Mouse (Mus musculus) ovary, adult 10 weeks (tissue): ENCODE data around the gene Aox2. TPM values are rescaled to one million over a fixed set of nuclear protein-coding genes. Genes with fewer than 3 reads are reported as not detected.

Experiments
- polyA plus RNA-seq: library from polyadenylated mRNA; stranded (reverse); fragments of 350-450 nt; fragmentation: Illumina TruSeq; extraction: RNeasy Lipid Tissue Mini Kit (QIAGEN cat#74804); gene quantifications from one replicate; pipeline ENCODE4 v1.2.3, GENCODE M21; 2014

Gene Aox2
- polyA plus RNA-seq = 0.94 TPM

DNA sequence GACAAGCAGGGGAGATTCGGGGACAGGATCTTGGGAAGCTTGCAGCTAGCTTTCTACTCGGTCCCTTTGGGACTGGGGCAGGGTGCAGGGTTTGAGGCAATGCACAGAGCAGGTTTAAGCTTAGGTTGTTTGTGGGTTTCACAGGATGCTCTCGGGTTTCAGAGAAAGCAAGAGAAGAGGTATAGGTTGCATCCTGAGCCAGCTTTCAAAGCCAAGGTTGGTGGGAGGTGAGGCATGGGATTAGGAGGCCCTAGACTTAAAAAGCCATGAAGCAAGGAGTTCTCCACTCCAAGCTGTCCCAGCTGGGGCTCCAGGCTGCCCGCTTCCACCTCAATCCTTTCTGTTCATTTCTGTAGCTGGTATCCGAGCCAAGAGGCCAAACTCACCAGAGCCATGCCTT, at the start of gene Aox2:
Gene Aox2 (plus strand): TSS at position 301 of the 400 bp plus-strand sequence.

DNA sequence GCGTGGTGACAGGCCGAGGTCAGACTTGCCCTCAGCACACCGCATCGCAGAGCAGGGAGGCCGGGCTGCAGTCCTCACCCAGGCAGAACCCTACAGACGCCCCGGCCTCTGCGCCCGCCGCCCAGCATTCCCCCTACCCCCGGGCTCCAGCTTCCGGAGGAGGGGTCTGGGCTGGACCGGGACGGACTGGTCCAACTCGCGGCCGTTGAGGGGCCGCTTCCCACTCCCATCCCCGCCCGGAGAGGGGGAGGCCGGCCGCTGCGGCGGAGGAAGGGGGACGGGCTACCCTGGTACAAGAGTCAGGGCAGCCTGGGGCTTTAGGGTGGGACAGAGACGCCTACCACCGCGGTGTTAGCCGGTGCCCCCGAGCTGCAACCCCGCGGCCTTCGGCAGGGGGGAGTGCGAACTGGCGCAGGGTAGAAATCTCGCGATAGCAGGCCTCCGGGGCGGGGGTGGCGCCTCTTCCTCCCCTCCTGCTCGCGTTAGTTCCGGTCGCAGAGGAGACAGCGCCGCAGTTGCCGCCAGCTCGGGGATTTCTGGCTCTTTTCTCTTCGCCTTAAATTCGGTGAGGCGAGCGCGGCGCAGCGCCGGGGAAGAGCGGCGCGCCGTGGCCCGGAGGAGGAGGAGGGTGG, 114.6 kb downstream of the Aox2 start, which contains the start of gene Bzw1:
Gene Bzw1 (plus strand): TSS at position 247 of the 632 bp plus-strand sequence.

DNA sequence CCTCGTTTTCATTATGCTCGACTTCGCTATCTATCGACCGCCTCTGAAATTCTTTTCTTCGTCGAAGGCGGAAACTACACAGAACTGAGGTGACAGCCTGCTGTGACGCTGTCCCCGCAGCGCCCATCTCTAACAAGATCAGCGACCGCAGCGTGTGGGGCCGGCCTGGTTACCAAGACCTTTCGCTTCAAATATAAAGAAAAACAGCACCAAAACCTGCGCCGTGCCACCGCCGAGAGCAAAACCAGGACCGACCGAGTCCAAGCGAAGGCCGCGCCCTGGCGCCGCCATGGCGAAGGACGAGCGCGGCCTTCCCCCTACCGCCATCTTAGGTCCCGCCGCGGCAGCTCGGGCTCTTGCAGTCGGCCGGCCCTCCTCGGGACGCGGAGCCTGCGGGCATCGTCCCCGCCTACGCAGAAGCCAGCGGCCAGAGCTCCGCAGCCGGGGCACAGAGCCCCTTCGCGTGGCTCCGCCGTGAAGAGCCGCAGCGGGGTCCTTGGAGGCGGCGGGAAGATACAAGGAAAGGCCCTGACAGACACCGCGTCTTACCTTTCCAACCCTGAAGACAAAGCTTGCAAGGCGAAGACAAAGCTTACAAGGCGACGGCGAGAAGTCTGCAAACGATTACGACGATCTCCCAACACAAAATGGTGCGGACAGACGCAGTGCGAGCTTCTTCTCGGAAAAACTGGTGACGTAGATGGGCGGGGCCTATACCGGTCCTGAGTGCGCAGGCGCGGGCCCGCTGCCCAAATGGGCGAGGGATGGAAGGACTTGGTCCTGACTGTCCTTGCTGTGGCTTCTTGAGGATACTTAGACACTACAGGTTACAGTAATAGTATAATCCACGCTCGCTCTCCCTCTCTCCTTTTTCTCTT, 145.5 kb downstream of the Aox2 start, which contains the start of gene Clk1:
Gene Clk1 (minus strand): TSS at position 696 of the 878 bp plus-strand sequence.

Other genes with a start within 250 kb of the Aox2 start
- 8.1 TPM for gene Aox1, start 248.4 kb upstream of the Aox2 start, polyA plus RNA-seq
- gene Aox3, start 165.2 kb upstream of the Aox2 start, polyA plus RNA-seq = 14.8 TPM
- 1.7 TPM for gene Aox4, start 67.9 kb upstream of the Aox2 start, polyA plus RNA-seq
- gene Bzw1, start 114.6 kb downstream of the Aox2 start, polyA plus RNA-seq = 890 TPM
- gene Clk1, start 145.7 kb downstream of the Aox2 start, polyA plus RNA-seq = 379 TPM
- 37.1 TPM for gene Nif3l1, start 166.8 kb downstream of the Aox2 start, polyA plus RNA-seq
- gene Ppil3, start 167.2 kb downstream of the Aox2 start, polyA plus RNA-seq = 185 TPM
- 121 TPM for gene Orc2, start 226.8 kb downstream of the Aox2 start, polyA plus RNA-seq